Mouse (Mus musculus) testis, adult 2 months (tissue): ENCODE measurements around the gene Hk1.

Experiments
- CTCF ChIP-seq: fragments of 200-500 bp; IDR thresholded peaks from 2 replicates; pipeline ENCODE4 v1.5.1; 2012; ENCODE audit warnings: low read depth, mild to moderate bottlenecking, inconsistent platforms, low read length, moderate library complexity; ENCODE audit not compliant: control insufficient read depth, insufficient read depth, insufficient replicate concordance
- POLR2A ChIP-seq: fragments of 200-500 bp; IDR thresholded peaks from 2 replicates; pipeline ENCODE4 v1.6.1; 2012; ENCODE audit warnings: low read depth, mild to moderate bottlenecking, inconsistent platforms, low read length, moderate library complexity; ENCODE audit not compliant: control insufficient read depth

DNA sequence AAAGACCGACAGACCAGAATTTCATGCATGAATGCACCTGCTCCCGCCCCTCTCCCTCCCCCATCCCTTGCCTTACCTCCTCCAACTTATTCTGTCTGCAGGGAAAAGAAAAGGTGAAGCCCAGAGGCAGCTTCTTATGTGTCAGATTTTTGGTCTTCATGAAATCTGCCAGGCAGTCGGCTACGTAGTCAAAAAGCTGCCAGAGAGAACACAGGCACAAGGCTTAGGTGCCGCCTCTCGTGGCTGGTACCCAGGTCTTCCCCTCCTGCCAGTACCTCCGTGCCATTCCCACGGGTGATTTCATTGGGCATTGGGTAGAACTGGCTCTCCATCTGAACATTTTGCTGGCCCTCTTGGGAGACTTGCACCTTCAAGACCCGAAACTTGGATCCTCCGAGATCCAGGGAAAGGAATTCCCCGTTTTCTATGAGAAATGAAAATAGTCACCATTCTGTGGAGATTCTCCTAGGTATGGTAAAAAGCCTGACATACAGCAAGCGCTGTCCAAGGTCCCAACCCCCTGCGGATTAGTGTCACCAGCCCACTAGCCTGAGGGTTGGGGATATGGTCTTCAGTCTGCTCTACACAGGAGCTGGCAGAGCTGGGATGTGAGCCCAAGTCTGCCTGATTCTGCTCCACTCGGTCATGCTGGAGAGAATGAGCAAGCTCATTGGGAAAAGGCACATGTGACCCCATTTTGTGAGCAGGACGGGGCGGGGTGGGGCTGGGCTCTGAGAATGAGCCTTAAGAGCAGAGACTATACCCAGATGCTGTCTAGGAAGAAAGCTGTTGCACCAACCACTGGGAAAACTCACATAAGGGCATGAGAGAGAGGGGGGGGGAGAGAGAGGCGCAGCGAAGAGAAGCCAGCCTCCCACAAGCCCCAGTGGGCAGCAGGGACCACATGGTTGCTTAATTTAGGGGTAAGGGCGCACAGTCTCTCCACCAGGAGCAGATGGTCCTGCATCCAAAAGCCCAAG, 32.0 kb upstream of the Hk1 start:
- TF ChIP-seq CTCF (no peak), POLR2A (no peak)
